Mouse (Mus musculus): ENCODE results near the gene Cops7b. TPM values are rescaled to one million over a fixed set of nuclear protein-coding genes. Genes with fewer than 3 reads are reported as not detected.
"Not testable (repeated sequence)": the region's sequence is repeated elsewhere in the genome, so short reads cannot be mapped to it uniquely, and the experiment has no call there.

Gene Cops7b
- total RNA-seq (2021): 10 to 100 TPM; 21.6 to 25.0 TPM

DNA sequence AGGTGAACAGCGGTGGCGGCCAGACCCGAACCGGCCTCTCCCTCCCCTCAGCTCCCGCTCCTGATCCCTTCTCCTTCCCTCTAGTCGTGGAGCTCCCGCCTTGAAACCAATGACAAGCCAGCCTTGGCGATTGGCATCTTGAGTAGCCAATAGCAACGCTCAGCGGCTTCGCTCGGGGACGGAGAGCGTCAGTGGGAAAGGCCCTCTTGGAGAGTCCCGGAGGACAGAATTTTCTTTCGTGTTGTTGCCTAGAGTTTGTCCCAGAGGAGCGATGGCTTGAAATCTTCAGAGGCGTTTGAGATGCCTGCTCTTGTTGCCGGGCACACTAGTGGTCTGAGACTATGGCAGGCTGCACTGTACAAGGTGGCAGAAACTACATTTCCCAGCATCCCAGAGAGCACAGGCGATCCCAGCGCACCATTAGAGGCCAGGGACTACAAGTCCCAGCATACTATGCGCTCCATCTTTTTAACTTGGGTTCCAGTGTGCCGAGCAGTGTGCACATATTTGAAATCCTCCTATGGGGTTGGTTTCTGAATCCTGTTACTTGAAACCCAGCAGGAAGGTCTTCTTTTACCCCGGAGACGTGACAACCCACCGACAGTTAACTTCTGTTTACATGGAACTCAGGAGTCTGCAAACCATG is at the start of gene Cops7b, which contains the start of gene Pde6d:
Gene Cops7b, plus strand, starts transcription at position 454 of the 646 bp plus-strand sequence.
Gene Pde6d, minus strand, starts transcription at position 179 of the 646 bp plus-strand sequence.
- peak; percentile 88 to 95 for DNase-seq (ENCODE audit: extremely low spot score in 1 of 2, low spot score in 1 of 2)

DNA sequence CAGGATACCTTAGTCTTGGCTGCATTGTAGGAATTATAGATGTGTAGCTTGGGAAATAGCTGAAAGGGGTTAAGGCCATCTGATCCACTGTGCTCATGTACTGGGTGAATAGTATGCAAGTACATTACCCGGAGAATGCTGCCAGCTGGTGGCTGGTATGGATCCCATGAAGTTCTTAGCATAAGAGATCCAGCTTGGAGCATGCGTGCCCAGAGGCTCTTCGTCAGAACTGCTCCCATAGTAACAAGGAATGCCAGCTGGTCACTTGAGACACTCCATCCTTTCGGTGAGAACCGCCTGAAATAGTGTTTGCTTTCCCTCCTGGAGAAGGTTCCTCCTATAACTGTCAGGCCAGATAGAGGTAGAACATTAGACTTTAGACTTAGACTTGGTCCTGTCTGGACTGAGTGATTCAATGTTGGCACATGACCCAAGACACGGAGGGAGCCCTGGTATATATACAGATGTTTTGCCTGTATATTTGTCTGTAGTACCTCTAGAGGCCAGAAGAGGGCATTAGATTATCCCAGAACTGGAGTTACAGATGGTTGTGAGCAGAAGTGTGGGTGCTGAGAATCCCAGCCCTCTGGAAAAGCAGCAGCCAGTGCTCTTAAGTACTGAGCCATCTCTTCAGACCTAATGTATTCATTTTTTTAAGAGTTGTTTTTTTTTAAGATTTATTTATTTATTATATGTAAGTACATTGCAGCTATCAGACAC is 49.1 kb upstream of the Cops7b start:
- DNase-seq (ENCODE audit: extremely low spot score in 1 of 2, low spot score in 1 of 2): no peak

DNA sequence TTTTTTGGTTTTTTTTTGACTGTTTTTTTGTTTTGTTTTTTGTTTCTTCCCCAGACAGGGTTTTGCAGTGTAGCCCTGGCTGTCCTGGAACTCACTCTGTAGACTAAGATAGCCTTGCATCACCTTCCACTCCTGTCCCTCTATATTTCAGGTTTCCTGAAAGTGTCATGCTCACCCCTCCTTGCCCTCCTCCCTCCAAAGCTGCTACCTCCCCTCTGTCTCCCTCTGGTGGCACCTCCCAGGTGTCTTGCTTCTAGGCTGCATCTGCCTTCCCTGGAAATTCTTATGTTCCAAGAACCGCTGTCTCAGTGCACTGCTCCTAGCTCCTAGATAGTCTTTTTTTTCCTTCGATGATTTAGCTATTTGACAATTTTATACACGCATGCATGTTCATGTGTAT is 44.3 kb upstream of the Cops7b start:
- no peak for DNase-seq (ENCODE audit: extremely low spot score in 1 of 2, low spot score in 1 of 2)

DNA sequence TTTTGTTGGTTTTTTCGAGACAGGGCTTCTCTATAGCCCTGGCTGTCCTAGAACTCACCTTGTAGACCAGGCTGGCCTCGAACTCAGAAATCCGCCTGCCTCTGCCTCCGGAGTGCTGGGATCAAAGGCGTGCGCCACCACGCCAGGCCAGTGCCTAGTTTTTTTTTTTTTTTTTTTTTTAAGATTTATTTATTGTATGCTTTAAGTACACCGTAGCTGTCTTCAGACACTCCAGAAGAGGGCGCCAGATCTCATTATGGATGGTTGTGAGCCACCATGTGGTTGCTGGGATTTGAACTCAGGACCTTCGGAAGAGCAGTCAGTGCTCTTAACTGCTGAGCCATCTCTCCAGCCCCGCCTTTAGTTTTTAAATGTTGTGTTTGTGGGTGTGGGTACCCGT is 43.1 kb upstream of the Cops7b start:
- DNase-seq (ENCODE audit: extremely low spot score in 1 of 2, low spot score in 1 of 2): not testable (repeated sequence)

GRCm38 (mm10) chr1:86542584-86542983 is 40.1 kb upstream of the Cops7b start:
- DNase-seq (ENCODE audit: extremely low spot score in 1 of 2, low spot score in 1 of 2): no peak

GRCm38 (mm10) chr1:86546797-86547196 is 35.9 kb upstream of the Cops7b start:
- DNase-seq (ENCODE audit: extremely low spot score in 1 of 2, low spot score in 1 of 2): no peak

DNA sequence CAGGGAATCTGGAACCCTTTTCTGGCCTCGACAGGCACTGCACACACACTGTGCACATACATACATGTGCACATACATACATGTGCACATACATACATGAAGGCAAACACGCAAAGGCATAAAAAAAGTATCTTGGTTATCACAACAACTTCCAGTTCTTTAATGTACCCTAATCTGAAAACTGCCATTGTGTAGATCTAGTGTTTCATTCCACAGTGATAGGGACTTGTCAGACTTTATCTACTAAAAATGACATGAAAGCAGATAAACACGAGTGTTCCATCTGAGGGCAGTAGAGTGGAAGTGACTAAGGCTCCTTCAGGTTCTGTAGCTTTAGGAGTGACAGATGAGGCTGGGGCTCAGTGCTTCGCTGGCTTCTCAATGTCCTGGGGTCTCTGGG is 31.4 kb upstream of the Cops7b start:
- no peak for DNase-seq (ENCODE audit: extremely low spot score in 1 of 2, low spot score in 1 of 2)

DNA sequence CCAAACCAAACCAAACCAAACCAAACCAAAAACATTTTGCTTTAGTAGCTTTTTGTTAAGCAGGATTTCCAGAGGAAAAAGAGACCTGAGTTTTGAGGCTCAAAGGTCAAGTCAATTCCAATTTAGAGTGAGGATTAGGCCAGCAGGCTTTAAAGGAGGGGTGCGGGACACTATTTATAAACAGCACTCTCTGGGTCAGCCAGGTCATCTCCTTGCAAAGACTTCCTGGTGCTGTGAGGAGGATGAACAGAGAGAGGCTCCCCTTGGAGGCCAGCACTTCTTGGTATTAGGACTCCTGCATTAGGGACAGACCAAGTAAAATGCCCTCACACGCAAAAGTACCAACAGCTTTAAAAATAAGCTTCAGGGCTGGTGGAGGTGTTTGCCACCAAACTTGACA is 30.8 kb upstream of the Cops7b start:
- no peak for DNase-seq (ENCODE audit: extremely low spot score in 1 of 2, low spot score in 1 of 2)

DNA sequence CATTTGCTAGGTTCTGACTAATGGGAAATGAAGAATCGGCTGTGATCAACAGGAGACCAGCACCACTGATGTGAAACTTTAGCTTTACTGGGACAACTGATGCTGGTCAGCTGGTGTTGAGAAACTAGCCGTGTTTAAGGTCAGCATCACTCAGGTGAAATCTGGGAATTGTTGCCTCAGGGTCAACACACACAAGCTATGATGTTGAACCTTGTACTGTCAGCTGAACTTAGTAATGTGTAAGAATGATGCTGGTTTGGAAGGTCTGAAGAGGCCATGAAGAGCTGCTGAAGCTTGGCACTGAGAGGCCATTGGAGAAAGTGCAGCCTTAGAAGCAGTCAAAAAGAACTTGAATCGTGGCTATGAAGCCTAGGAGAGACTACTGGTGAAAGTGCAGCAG is 27.0 kb upstream of the Cops7b start:
- no peak for DNase-seq (ENCODE audit: extremely low spot score in 1 of 2, low spot score in 1 of 2)

DNA sequence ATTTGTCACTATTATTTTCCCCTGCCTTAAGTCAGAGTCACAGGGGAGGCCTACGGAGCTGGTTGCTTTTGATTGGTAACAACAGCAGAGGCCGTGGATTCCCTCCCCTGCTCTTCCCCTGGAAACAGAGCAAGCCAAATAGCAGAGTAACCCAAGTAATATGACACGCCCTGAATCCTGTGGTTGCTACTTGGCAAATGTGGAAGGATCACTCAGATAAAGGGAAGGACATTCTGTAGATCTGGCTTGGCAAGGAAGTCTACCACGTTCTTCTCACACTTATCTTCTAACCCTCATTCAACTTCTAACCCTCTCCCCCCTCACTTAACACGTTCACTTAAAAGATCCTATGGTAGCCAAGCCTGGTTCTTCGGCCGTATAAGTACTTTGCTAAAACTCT is 24.8 kb upstream of the Cops7b start:
- no peak for DNase-seq (ENCODE audit: extremely low spot score in 1 of 2, low spot score in 1 of 2)

GRCm38 (mm10) chr1:86559232-86559631 is 23.5 kb upstream of the Cops7b start:
- DNase-seq (ENCODE audit: extremely low spot score in 1 of 2, low spot score in 1 of 2): no peak

DNA sequence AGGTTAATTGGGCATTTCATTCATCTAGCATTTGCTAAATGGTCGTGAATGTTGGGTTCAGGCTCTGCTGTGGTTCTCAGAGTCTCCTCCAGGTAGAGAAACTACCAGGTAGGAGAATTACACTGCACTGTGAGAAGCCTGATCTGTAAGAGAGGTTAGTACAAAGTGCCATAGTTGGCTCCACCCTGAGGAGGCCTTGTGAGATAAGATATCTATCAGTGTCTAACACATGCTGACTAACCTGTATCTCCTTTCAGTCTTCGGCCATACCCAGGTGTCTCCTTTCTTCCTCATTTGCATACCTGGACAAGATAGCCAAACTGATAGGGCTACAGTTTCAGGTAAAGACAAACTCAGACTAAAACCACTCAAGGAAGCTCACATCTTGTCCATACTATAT is 20.0 kb upstream of the Cops7b start:
- no peak for DNase-seq (ENCODE audit: extremely low spot score in 1 of 2, low spot score in 1 of 2)

DNA sequence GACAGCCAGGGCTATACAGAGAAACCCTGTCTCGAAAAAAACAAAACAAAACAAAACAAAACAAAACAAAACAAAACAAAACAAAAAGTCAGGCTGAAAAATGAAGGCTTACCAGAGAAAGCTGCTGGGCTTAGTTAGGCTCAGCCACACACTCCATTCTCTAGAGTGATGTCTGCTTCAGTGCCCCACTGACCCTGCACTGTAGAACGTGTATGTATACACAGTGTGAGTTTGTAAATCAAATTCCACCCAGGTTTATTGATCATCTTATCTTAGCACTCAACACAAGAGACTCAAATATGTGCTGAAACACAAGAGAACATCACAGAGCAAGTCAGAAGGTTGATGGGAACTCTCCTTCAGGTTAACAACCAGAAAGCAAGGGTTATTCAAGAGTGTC is 14.3 kb upstream of the Cops7b start:
- no peak for DNase-seq (ENCODE audit: extremely low spot score in 1 of 2, low spot score in 1 of 2)

GRCm38 (mm10) chr1:86569292-86569860 is 13.3 kb upstream of the Cops7b start:
- DNase-seq (ENCODE audit: extremely low spot score in 1 of 2, low spot score in 1 of 2): no peak

GRCm38 (mm10) chr1:86571381-86571780 is 11.3 kb upstream of the Cops7b start:
- DNase-seq (ENCODE audit: extremely low spot score in 1 of 2, low spot score in 1 of 2): no peak

DNA sequence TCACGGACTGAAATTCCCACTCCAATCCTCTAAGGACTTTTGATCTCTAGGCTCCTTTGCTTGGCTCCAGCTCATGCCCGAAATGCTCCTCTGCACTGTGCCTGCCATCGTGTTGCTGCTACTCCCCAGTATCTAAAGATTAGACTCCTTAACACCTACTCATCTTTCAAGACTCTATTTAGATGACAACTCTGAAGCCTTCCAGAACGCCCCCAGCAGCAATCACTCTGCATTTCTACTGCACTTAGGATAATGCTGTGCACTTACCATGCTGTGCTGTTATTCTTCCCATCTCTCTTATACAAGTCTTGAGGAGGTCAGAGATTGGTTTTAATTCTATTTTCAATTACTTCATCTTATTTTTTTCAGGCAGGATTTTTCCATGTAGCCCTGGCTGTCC is 10.8 kb upstream of the Cops7b start:
- no peak for DNase-seq (ENCODE audit: extremely low spot score in 1 of 2, low spot score in 1 of 2)

DNA sequence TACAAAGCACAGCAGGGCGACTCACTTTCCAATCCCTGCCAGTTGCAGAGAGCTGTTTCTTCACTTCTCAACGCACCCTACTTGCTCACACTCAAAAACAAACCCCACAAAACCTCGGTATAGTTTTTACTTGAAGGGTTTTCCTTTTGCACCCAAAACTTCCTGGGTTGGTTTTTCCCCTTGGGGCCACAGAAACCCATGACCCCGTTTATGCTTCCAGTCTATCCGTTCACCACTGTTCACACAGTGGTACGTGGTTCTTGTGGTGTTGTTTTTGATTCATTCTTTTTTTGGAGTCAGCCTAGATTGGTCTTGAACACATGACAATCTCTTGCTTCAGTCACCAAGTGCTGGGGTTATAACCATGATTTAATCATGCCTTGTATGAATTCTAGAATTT is 2.3 kb upstream of the Cops7b start:
- no peak for DNase-seq (ENCODE audit: extremely low spot score in 1 of 2, low spot score in 1 of 2)

DNA sequence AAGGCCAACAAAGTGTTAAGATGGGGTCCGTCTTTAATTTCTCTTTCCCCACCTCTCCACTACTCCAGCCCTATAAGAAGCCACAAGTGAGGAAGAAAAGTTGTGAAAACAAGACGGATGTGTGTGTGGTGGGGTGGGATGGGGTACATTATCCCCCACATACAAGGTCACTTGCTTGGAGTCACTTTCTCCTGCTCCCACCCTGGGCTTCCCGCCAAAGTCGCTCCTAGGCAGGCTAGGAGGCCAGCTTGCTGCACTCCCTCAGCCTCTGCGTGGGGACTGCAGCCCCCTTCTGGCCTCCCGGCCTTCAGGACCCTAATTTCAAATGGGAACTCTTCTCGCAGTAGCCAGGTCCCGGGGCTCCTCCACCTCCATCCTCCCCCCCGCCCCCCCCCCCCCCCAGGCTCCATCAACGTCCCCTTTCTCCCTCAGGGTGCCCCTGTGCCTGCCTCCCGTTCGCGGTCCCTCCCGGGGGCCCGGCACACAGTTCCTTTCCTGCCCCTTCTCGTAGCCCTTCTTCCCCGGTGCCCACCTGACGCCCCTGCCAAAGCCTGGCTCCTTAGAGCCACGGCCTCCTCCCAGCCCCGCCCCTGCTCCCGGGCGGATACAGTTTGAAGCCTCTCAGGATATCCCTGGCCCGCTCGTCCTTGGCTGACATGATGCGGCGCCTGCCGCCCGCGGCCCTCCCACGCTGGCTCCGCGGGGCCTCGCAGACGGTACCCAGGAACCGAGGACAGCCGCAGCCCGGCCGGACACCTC is 833 bp upstream of the Cops7b start:
- DNase-seq (ENCODE audit: extremely low spot score in 1 of 2, low spot score in 1 of 2): no peak

GRCm38 (mm10) chr1:86583709-86584108 is 1.0 kb downstream of the Cops7b start:
- DNase-seq (ENCODE audit: extremely low spot score in 1 of 2, low spot score in 1 of 2): no peak

DNA sequence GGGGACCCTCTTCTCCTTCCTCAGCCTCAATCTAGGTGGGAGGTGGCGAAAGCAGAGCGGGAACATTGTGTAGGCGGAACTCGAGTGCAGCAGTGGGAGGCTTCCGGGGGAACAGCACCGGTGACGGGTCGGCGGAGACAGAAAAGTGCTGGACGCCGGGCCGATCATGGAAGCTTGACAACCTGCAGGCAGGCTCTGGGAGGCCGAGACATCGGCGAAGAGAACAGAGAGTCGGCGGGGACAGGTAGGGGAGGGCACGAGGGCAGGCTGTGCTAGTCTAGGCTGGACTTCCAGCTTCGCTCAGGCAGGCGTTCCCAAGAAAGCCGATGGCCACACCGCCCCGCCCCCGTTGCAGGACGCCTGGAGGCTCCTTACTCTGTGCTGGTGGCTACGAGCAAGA is 4.3 kb downstream of the Cops7b start:
- DNase-seq (ENCODE audit: extremely low spot score in 1 of 2, low spot score in 1 of 2): peak; percentile 74 to 76

DNA sequence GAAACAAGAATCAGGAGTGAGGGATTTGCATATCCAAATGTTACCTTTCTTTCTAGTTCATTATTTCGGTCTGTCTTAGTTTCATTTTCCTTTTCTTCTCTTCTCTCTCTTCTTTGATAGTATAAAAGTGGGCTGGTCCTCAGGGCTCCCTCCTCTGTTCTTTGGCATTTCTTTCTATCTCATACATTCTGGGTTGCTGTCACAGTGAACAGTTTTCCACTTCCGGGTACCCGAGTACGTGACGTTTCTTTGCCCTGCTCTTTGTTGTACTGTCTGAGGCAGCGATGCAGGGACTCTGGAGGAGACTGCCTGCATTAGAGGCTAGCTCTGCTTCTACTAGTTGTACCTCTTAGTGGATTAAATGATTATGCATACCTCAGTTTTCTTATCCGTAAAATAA is 11.8 kb downstream of the Cops7b start:
- DNase-seq (ENCODE audit: extremely low spot score in 1 of 2, low spot score in 1 of 2): no peak
